Mouse (Mus musculus) left cerebral cortex, postnatal 14 days (tissue): Measurements from ENCODE around the gene Gng12. TPM values are rescaled to one million over a fixed set of nuclear protein-coding genes. Genes with fewer than 3 reads are reported as not detected.

Source experiments
- DNase-seq, 2 experiments: peaks; one replicate each; pipeline ENCODE4 v3.0.0; 2021 to 2022; ENCODE audit warnings: low spot score in 2 of 2, mixed read lengths in 1 of 2
- intact Hi-C: fragments of 180-260 bp; cut with DNase I; formaldehyde crosslinking; loops from one replicate; pipeline ENCODE4 v1.15.1; 2025
- total RNA-seq, 2 experiments: library from RNA; stranded (reverse); gene quantifications; 2 replicates each; pipeline ENCODE4 v1.2.3; 2021

Gng12 gene
- total RNA-seq, 2 experiments from 2014 or later = 76.0 to 84.7 TPM

- DNase-seq = no peak
- intact Hi-C loops = no loop called here
Measured at GRCm38 (mm10) chr6:66981864-66982263, 85.7 kb downstream of the Gng12 start.

GRCm38 (mm10) chr6:66984079-66984478, 87.9 kb downstream of the Gng12 start:
- no peak for DNase-seq
- intact Hi-C loops = no loop called here

GRCm38 (mm10) chr6:66984672-66985071, 88.5 kb downstream of the Gng12 start:
- intact Hi-C loops = no loop called here
- no peak for DNase-seq

GRCm38 (mm10) chr6:66985500-66985899, 89.3 kb downstream of the Gng12 start:
- DNase-seq = no peak
- intact Hi-C loops = no loop called here

GRCm38 (mm10) chr6:66986063-66986462, 89.9 kb downstream of the Gng12 start:
- no peak for DNase-seq
- intact Hi-C loops = no loop called here

GRCm38 (mm10) chr6:66987643-66988042, 91.4 kb downstream of the Gng12 start:
- intact Hi-C loops = no loop called here
- no peak for DNase-seq

GRCm38 (mm10) chr6:66988363-66988762, 92.2 kb downstream of the Gng12 start:
- intact Hi-C loops = no loop called here
- no peak for DNase-seq

- intact Hi-C loops = no loop called here
- DNase-seq = no peak
Measured at GRCm38 (mm10) chr6:66989037-66989436, 92.8 kb downstream of the Gng12 start.

- no peak for DNase-seq
Measured at GRCm38 (mm10) chr6:66989518-66989917, 93.3 kb downstream of the Gng12 start.

GRCm38 (mm10) chr6:66992232-66992631, 96.0 kb downstream of the Gng12 start:
- intact Hi-C loops = no loop called here

More at GRCm38 (mm10) chr6:66989518-66989917, 93.3 kb downstream of the Gng12 start:
- intact Hi-C loops = no loop called here

GRCm38 (mm10) chr6:66992786-66993185, 96.6 kb downstream of the Gng12 start:
- intact Hi-C loops = no loop called here
- DNase-seq = no peak

More at GRCm38 (mm10) chr6:66992232-66992631, 96.0 kb downstream of the Gng12 start:
- DNase-seq = no peak

GRCm38 (mm10) chr6:66994981-66995380, 98.8 kb downstream of the Gng12 start:
- no peak for DNase-seq
- intact Hi-C loops = no loop called here

GRCm38 (mm10) chr6:66995825-66996224, 99.6 kb downstream of the Gng12 start:
- DNase-seq = no peak
- intact Hi-C loops = no loop called here

- intact Hi-C loops = no loop called here
- DNase-seq = no peak
Measured at GRCm38 (mm10) chr6:66996257-66996656, 100.1 kb downstream of the Gng12 start.

- DNase-seq = no peak
- intact Hi-C loops = no loop called here
Measured at GRCm38 (mm10) chr6:66998645-66999044, 102.4 kb downstream of the Gng12 start.

GRCm38 (mm10) chr6:66999800-67000199, 103.6 kb downstream of the Gng12 start:
- DNase-seq = no peak
- intact Hi-C loops = no loop called here

GRCm38 (mm10) chr6:67009888-67010287, 113.7 kb downstream of the Gng12 start:
- intact Hi-C loops = no loop called here
- DNase-seq = no peak

GRCm38 (mm10) chr6:67010370-67011216, 114.4 kb downstream of the Gng12 start:
- intact Hi-C loops = no loop called here

GRCm38 (mm10) chr6:67011217-67011518, 115.0 kb downstream of the Gng12 start:
- intact Hi-C loops = no loop called here
- DNase-seq = no peak

More at GRCm38 (mm10) chr6:67010370-67011216, 114.4 kb downstream of the Gng12 start:
- no peak for DNase-seq

- intact Hi-C loops = no loop called here
- no peak for DNase-seq
Measured at GRCm38 (mm10) chr6:67013293-67013948, 117.2 kb downstream of the Gng12 start.
